Mouse (Mus musculus): ENCODE results near the gene Gm11011. TPM values are rescaled to one million over a fixed set of nuclear protein-coding genes. Genes with fewer than 3 reads are reported as not detected.

Gene Gm11011
- total and polyA plus RNA-seq, 3 experiments = not detected

DNA sequence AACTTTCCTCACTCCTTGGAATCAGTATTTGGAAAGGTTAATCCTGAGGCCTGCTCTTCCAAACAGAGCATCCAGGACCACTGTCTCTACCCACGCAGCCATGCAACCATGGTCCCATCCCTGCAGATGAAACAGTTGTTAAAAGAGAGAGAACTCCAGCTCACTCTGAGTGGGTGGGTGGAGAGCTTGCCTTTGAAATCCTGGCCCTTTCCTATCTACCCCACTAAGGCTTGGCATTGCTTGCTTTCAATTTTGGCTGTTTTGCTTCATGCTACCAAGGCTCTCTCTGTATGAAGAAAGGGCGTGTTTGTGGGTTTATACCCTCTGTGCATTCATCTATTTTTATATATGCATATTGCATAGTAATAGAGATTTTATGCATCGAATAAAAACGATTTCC is 12.0 kb upstream of the Gm11011 start:
- no peak overlapping the region for H3K4me3 ChIP-seq (replicated peaks in 1 of 3; ENCODE audit: low read depth in 2 of 3, low read length in 2 of 3, poor library complexity in 1 of 3)
- no peaks in the 10 kb centered on the region for H3K4me1 ChIP-seq (ENCODE audit: control insufficient read depth in 1 of 2, insufficient read depth in 2 of 2)
- H3K9ac ChIP-seq (ENCODE audit: insufficient read depth, low read depth) = no peak overlapping the region
- H3K4me2 ChIP-seq (ENCODE audit: insufficient read depth, low read depth, poor library complexity, severe bottlenecking) = no peak overlapping the region
- peaks cover 86% of the 10 kb centered on the region for H3K9me3 ChIP-seq (replicated peaks; ENCODE audit: low read length)
- dilution Hi-C loops (cut with MboI; ENCODE audit: extremely low pct_ligation_motif_present, extremely low pct_unique_long_range_greater_than_20kb, low sequenced_read_pairs) = no loop called here
- TF ChIP-seq POLR2AphosphoS2 (IDR thresholded peaks at IDR 0.05; ENCODE audit: low read depth, low read length) (no peak), USF1 (IDR thresholded peaks at IDR 0.05; ENCODE audit: low read depth, low read length) (no peak), TBP (conservative IDR thresholded peaks at IDR 0.05; ENCODE audit: low read depth, low read length) (no peak), IRF4 (IDR thresholded peaks at IDR 0.05; ENCODE audit: low read depth, low read length) (no peak), ELF1 (IDR thresholded peaks at IDR 0.05; ENCODE audit: low read depth, low read length) (no peak), ZMIZ1 (IDR thresholded peaks at IDR 0.05; ENCODE audit: low read depth, low read length) (no peak), KAT2A (IDR thresholded peaks at IDR 0.05; ENCODE audit: insufficient replicate concordance, low read length) (no peak), NELFE (IDR thresholded peaks at IDR 0.05; ENCODE audit: low read depth, low read length) (no peak), MAX (IDR thresholded peaks at IDR 0.05; ENCODE audit: low read length) (no peak), SIN3A (IDR thresholded peaks at IDR 0.05; ENCODE audit: low read length) (no peak), CHD2 (IDR thresholded peaks at IDR 0.05; ENCODE audit: low read length) (no peak), NRF1 (IDR thresholded peaks at IDR 0.05; ENCODE audit: low read depth, low read length) (no peak)
- in situ Hi-C loops (cut with MboI; ENCODE audit: low pct_ligation_motif_present, low pct_unique_long_range_greater_than_20kb, low sequenced_read_pairs) = no loop called here
- DNase-seq (ENCODE audit: extremely low read depth) = no peak
- H3K79me2 ChIP-seq (replicated peaks; ENCODE audit: control insufficient read depth, extremely low read depth, insufficient read depth, poor library complexity, severe bottlenecking) = no peaks in the 10 kb centered on the region
- H3K36me3 ChIP-seq (replicated peaks in 1 of 2; ENCODE audit: control insufficient read depth in 1 of 2, insufficient read depth in 1 of 2, low read length in 1 of 2) = no peaks in the 10 kb centered on the region
- H3K27ac ChIP-seq (ENCODE audit: insufficient read depth, low read depth) = no peak overlapping the region
- H3K27me3 ChIP-seq (replicated peaks) = no peaks in the 10 kb centered on the region

DNA sequence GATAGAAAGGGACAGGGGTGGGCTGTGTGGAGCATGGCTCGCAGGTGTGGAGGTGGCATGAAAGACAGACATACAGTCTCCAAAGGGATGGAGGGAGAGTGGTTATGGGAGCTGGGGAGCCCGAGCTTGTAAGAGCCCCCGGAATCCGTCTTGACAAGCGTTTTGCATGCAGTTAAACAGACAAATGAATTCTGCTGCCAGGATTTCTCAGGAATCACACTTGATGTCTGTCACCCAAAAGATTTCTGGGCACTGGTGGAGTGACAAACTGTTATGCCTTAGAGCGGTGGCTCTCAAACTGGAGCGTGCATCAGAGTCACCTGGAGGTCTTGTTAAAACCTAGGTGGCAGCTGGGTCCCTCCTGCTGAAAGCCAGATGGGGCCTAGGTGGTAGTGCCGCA is 10.4 kb upstream of the Gm11011 start:
- TF ChIP-seq POLR2A (IDR thresholded peaks at IDR 0.05; ENCODE audit: low read depth, low read length) = no peak
- no peak for TF ChIP-seq TCF12 (IDR thresholded peaks at IDR 0.05; ENCODE audit: low read depth, low read length)
- TF ChIP-seq ZC3H11A (IDR thresholded peaks at IDR 0.05; ENCODE audit: low read depth, low read length) = no peak
- no peak for TF ChIP-seq PAX5 (IDR thresholded peaks at IDR 0.05; ENCODE audit: low read length)
- no peak for TF ChIP-seq JUND (conservative IDR thresholded peaks at IDR 0.05; ENCODE audit: low read depth, low read length)
- dilution Hi-C loops (cut with MboI; ENCODE audit: extremely low pct_ligation_motif_present, extremely low pct_unique_long_range_greater_than_20kb, low sequenced_read_pairs) = no loop called here
- peaks cover 86% of the 10 kb centered on the region for H3K9me3 ChIP-seq (replicated peaks; ENCODE audit: low read length)
- H3K4me2 ChIP-seq (ENCODE audit: insufficient read depth, low read depth, poor library complexity, severe bottlenecking) = no peak overlapping the region
- no peaks in the 10 kb centered on the region for H3K4me1 ChIP-seq (ENCODE audit: control insufficient read depth in 1 of 2, insufficient read depth in 2 of 2)
- no peaks in the 10 kb centered on the region for H3K27me3 ChIP-seq (replicated peaks)
- H3K36me3 ChIP-seq (replicated peaks in 1 of 2; ENCODE audit: control insufficient read depth in 1 of 2, insufficient read depth in 1 of 2, low read length in 1 of 2) = no peaks in the 10 kb centered on the region
- DNase-seq (ENCODE audit: extremely low read depth) = no peak
- H3K79me2 ChIP-seq (replicated peaks; ENCODE audit: control insufficient read depth, extremely low read depth, insufficient read depth, poor library complexity, severe bottlenecking) = no peaks in the 10 kb centered on the region
- no peak overlapping the region for H3K27ac ChIP-seq (ENCODE audit: insufficient read depth, low read depth)
- H3K9ac ChIP-seq (ENCODE audit: insufficient read depth, low read depth) = no peak overlapping the region
- no peak overlapping the region for H3K4me3 ChIP-seq (replicated peaks in 1 of 3; ENCODE audit: low read depth in 2 of 3, low read length in 2 of 3, poor library complexity in 1 of 3)
- in situ Hi-C loops (cut with MboI; ENCODE audit: low pct_ligation_motif_present, low pct_unique_long_range_greater_than_20kb, low sequenced_read_pairs) = no loop called here

All from CH12.LX (cell line).